Mouse (Mus musculus): Measurements from ENCODE around the gene Naa38. TPM values are rescaled to one million over a fixed set of nuclear protein-coding genes. Genes with fewer than 3 reads are reported as not detected.
A peak's percentile ranks its signal among the peaks of the same experiment; 100 is the strongest.

Gene Naa38
- polyA plus RNA-seq, 1 experiment, result 43.9 TPM

GRCm38 (mm10) chr11:69422842-69423241 is 27.6 kb downstream of the Naa38 start:
- WGBS, result 80% methylated on average over 10 of the region's 10 CpGs
- Histone ChIP-seq H3K4me1 (ENCODE audit: control insufficient read depth, insufficient read depth, low read length) (no peaks in the 10 kb centered on the region), H3K27ac (ENCODE audit: control insufficient read depth, insufficient read depth, low read depth, low read length, poor library complexity) (no peak overlapping the region), H3K4me3 (replicated peaks; ENCODE audit: control insufficient read depth, low read depth, low read length) (no peak overlapping the region)
- TF ChIP-seq CTCF (IDR thresholded peaks at IDR 0.05; ENCODE audit: control insufficient read depth, insufficient read depth, low read length) (no peak), POLR2A (IDR thresholded peaks at IDR 0.05; ENCODE audit: borderline replicate concordance, control insufficient read depth, low read depth, low read length) (no peak)

- 35% methylated on average over 6 of the region's 6 CpGs for WGBS
- no peak for TF ChIP-seq POLR2A (IDR thresholded peaks at IDR 0.05; ENCODE audit: borderline replicate concordance, control insufficient read depth, low read depth, low read length)
- no peak for TF ChIP-seq CTCF (IDR thresholded peaks at IDR 0.05; ENCODE audit: control insufficient read depth, insufficient read depth, low read length)
- Histone ChIP-seq H3K27ac (ENCODE audit: control insufficient read depth, insufficient read depth, low read depth, low read length, poor library complexity) (no peak overlapping the region), H3K4me1 (ENCODE audit: control insufficient read depth, insufficient read depth, low read length) (no peaks in the 10 kb centered on the region), H3K4me3 (replicated peaks; ENCODE audit: control insufficient read depth, low read depth, low read length) (no peak overlapping the region)
Observed at GRCm38 (mm10) chr11:69423885-69424284, 28.6 kb downstream of the Naa38 start.

GRCm38 (mm10) chr11:69426246-69426645 is 31.0 kb downstream of the Naa38 start:
- TF ChIP-seq POLR2A (IDR thresholded peaks at IDR 0.05; ENCODE audit: borderline replicate concordance, control insufficient read depth, low read depth, low read length), result no peak
- no peak for TF ChIP-seq CTCF (IDR thresholded peaks at IDR 0.05; ENCODE audit: control insufficient read depth, insufficient read depth, low read length)
- H3K27ac ChIP-seq (ENCODE audit: control insufficient read depth, insufficient read depth, low read depth, low read length, poor library complexity), result no peak overlapping the region
- WGBS, result 75% methylated on average over 2 of the region's 2 CpGs
- no peak overlapping the region for H3K4me3 ChIP-seq (replicated peaks; ENCODE audit: control insufficient read depth, low read depth, low read length)
- H3K4me1 ChIP-seq (ENCODE audit: control insufficient read depth, insufficient read depth, low read length), result peaks cover 2% of the 10 kb centered on the region; the same call in 1 of the 2 replicates

- no peak for TF ChIP-seq POLR2A (IDR thresholded peaks at IDR 0.05; ENCODE audit: borderline replicate concordance, control insufficient read depth, low read depth, low read length)
- no peak for TF ChIP-seq CTCF (IDR thresholded peaks at IDR 0.05; ENCODE audit: control insufficient read depth, insufficient read depth, low read length)
- Histone ChIP-seq H3K27ac (ENCODE audit: control insufficient read depth, insufficient read depth, low read depth, low read length, poor library complexity) (no peak overlapping the region), H3K4me1 (ENCODE audit: control insufficient read depth, insufficient read depth, low read length) (peaks cover 3% of the 10 kb centered on the region; the same call in 1 of the 2 replicates), H3K4me3 (replicated peaks; ENCODE audit: control insufficient read depth, low read depth, low read length) (no peak overlapping the region)
- 28% methylated on average over 4 of the region's 4 CpGs for WGBS
Observed at GRCm38 (mm10) chr11:69428751-69429150, 33.5 kb downstream of the Naa38 start.

GRCm38 (mm10) chr11:69429313-69429712 is 34.0 kb downstream of the Naa38 start:
- H3K4me3 ChIP-seq (replicated peaks; ENCODE audit: control insufficient read depth, low read depth, low read length), result no peak overlapping the region
- H3K4me1 ChIP-seq (ENCODE audit: control insufficient read depth, insufficient read depth, low read length), result peaks cover 3% of the 10 kb centered on the region; the same call in 1 of the 2 replicates
- TF ChIP-seq POLR2A (IDR thresholded peaks at IDR 0.05; ENCODE audit: borderline replicate concordance, control insufficient read depth, low read depth, low read length) (no peak), CTCF (IDR thresholded peaks at IDR 0.05; ENCODE audit: control insufficient read depth, insufficient read depth, low read length) (no peak)
- 7% methylated on average over 2 of the region's 2 CpGs for WGBS
- H3K27ac ChIP-seq (ENCODE audit: control insufficient read depth, insufficient read depth, low read depth, low read length, poor library complexity), result no peak overlapping the region; the same call in 1 of the 2 replicates

GRCm38 (mm10) chr11:69430631-69431030 is 35.3 kb downstream of the Naa38 start:
- Histone ChIP-seq H3K4me1 (ENCODE audit: control insufficient read depth, insufficient read depth, low read length) (peaks cover 3% of the 10 kb centered on the region; the same call in 1 of the 2 replicates), H3K27ac (ENCODE audit: control insufficient read depth, insufficient read depth, low read depth, low read length, poor library complexity) (no peak overlapping the region), H3K4me3 (replicated peaks; ENCODE audit: control insufficient read depth, low read depth, low read length) (no peak overlapping the region)
- 84% methylated on average over 15 of the region's 15 CpGs for WGBS
- TF ChIP-seq POLR2A (IDR thresholded peaks at IDR 0.05; ENCODE audit: borderline replicate concordance, control insufficient read depth, low read depth, low read length), result no peak
- TF ChIP-seq CTCF (IDR thresholded peaks at IDR 0.05; ENCODE audit: control insufficient read depth, insufficient read depth, low read length), result no peak

GRCm38 (mm10) chr11:69431829-69432639 is 36.7 kb downstream of the Naa38 start:
- Histone ChIP-seq H3K4me3 (replicated peaks; ENCODE audit: control insufficient read depth, low read depth, low read length) (no peak overlapping the region), H3K27ac (ENCODE audit: control insufficient read depth, insufficient read depth, low read depth, low read length, poor library complexity) (no peak overlapping the region), H3K4me1 (ENCODE audit: control insufficient read depth, insufficient read depth, low read length) (peaks cover 3% of the 10 kb centered on the region; the same call in 1 of the 2 replicates)
- 24% methylated on average over 11 of the region's 11 CpGs for WGBS
- TF ChIP-seq POLR2A (IDR thresholded peaks at IDR 0.05; ENCODE audit: borderline replicate concordance, control insufficient read depth, low read depth, low read length), result no peak
- peak; percentile 75 for TF ChIP-seq CTCF (IDR thresholded peaks at IDR 0.05; ENCODE audit: control insufficient read depth, insufficient read depth, low read length)

- TF ChIP-seq CTCF (IDR thresholded peaks at IDR 0.05; ENCODE audit: control insufficient read depth, insufficient read depth, low read length), result no peak
- TF ChIP-seq POLR2A (IDR thresholded peaks at IDR 0.05; ENCODE audit: borderline replicate concordance, control insufficient read depth, low read depth, low read length), result no peak
- Histone ChIP-seq H3K4me1 (ENCODE audit: control insufficient read depth, insufficient read depth, low read length) (peaks cover 3% of the 10 kb centered on the region; the same call in 1 of the 2 replicates), H3K27ac (ENCODE audit: control insufficient read depth, insufficient read depth, low read depth, low read length, poor library complexity) (no peak overlapping the region), H3K4me3 (replicated peaks; ENCODE audit: control insufficient read depth, low read depth, low read length) (no peak overlapping the region)
- 68% methylated on average over 11 of the region's 11 CpGs for WGBS
Observed at GRCm38 (mm10) chr11:69432640-69432982, 37.3 kb downstream of the Naa38 start.
